Mouse (Mus musculus) cortical plate, adult 2 months (tissue): ENCODE results near the gene Sgpp1.

Experiments
- CTCF ChIP-seq: fragments of 200-500 bp; IDR thresholded peaks from 2 replicates; pipeline ENCODE4 v1.5.1; 2011; ENCODE audit warnings: mild to moderate bottlenecking, control low read depth, low read length; ENCODE audit not compliant: insufficient read depth; ENCODE audit errors: extremely low read depth
- POLR2A ChIP-seq: fragments of 200-500 bp; IDR thresholded peaks from 2 replicates; pipeline ENCODE4 v1.6.1; 2011; ENCODE audit warnings: mild to moderate bottlenecking, low read length, control low read depth; ENCODE audit not compliant: insufficient read depth; ENCODE audit errors: extremely low read depth

DNA sequence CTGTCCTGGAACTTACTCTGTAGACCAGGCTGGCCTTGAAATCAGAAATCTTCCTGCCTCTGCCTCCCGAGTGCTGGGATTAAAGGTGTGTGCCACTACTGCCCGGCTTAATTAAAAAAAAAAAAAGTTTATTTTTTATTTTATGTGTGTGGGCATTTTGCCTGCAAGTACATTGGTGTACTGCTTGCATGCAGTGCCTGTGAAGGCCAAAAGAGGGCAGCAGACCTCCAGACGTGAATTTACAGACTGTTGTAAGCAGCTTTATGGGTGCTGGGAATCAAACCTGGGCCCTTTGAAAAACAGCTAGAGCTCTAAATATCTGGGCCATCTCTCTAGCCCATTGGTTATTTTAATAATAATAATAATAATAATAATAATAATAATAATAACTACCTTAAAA is 36.8 kb downstream of the Sgpp1 start:
- no peak for TF ChIP-seq CTCF
- no peak for TF ChIP-seq POLR2A
